Mouse (Mus musculus): ENCODE results near the gene Wdr76. TPM values are rescaled to one million over a fixed set of nuclear protein-coding genes. Genes with fewer than 3 reads are reported as not detected.
"Not testable (repeated sequence)": the region's sequence is repeated elsewhere in the genome, so short reads cannot be mapped to it uniquely, and the experiment has no call there.

The Wdr76 gene
- polyA plus RNA-seq, 1 experiment = 2.9 TPM

- DNase-seq (ENCODE audit: low read depth in 1 of 2, low spot score in 2 of 2) = no peak
- 91% methylated on average over 3 of the region's 3 CpGs for WGBS
- Histone ChIP-seq H3K27ac (ENCODE audit: insufficient read depth, low read length) (no peak overlapping the region), H3K4me3 (ENCODE audit: extremely low read depth, insufficient read depth, insufficient read length) (no peak overlapping the region), H3K36me3 (ENCODE audit: control insufficient read depth, insufficient read depth, low read length) (no peaks in the 10 kb centered on the region), H3K27me3 (ENCODE audit: control insufficient read depth, insufficient read depth, low read length) (no peaks in the 10 kb centered on the region), H3K4me1 (ENCODE audit: control insufficient read depth, insufficient read depth, insufficient read length) (peaks cover 3% of the 10 kb centered on the region; the same call in 1 of the 2 replicates)
- TF ChIP-seq CTCF (IDR thresholded peaks at IDR 0.05; ENCODE audit: extremely low read depth, insufficient read depth, insufficient read length, insufficient replicate concordance) = no peak
- TF ChIP-seq POLR2A (IDR thresholded peaks at IDR 0.05; ENCODE audit: low read depth, low read length) = no peak
Observed at GRCm38 (mm10) chr2:121477491-121478266, 28.8 kb upstream of the Wdr76 start.

- Histone ChIP-seq H3K36me3 (ENCODE audit: control insufficient read depth, insufficient read depth, low read length) (no peaks in the 10 kb centered on the region), H3K4me3 (ENCODE audit: extremely low read depth, insufficient read depth, insufficient read length) (no peak overlapping the region), H3K4me1 (ENCODE audit: control insufficient read depth, insufficient read depth, insufficient read length) (no peaks in the 10 kb centered on the region), H3K27me3 (ENCODE audit: control insufficient read depth, insufficient read depth, low read length) (no peaks in the 10 kb centered on the region), H3K27ac (ENCODE audit: insufficient read depth, low read length) (no peak overlapping the region)
- WGBS = 44% methylated on average over 3 of the region's 3 CpGs
- no peak for TF ChIP-seq POLR2A (IDR thresholded peaks at IDR 0.05; ENCODE audit: low read depth, low read length)
- peak; percentile 51; the same call in 1 of the 2 replicates for TF ChIP-seq CTCF (IDR thresholded peaks at IDR 0.05; ENCODE audit: extremely low read depth, insufficient read depth, insufficient read length, insufficient replicate concordance)
- DNase-seq (ENCODE audit: low read depth in 1 of 2, low spot score in 2 of 2) = peak in 1 of 2 experiments; percentile 14
Observed at GRCm38 (mm10) chr2:121480498-121480897, 26.0 kb upstream of the Wdr76 start.

GRCm38 (mm10) chr2:121480916-121481315 lies 25.6 kb upstream of the Wdr76 start:
- H3K4me1 ChIP-seq (ENCODE audit: control insufficient read depth, insufficient read depth, insufficient read length); H3K27ac ChIP-seq (ENCODE audit: insufficient read depth, low read length); H3K36me3 ChIP-seq (ENCODE audit: control insufficient read depth, insufficient read depth, low read length); H3K4me3 ChIP-seq (ENCODE audit: extremely low read depth, insufficient read depth, insufficient read length); H3K27me3 ChIP-seq (ENCODE audit: control insufficient read depth, insufficient read depth, low read length); DNase-seq (ENCODE audit: low read depth in 1 of 2, low spot score in 2 of 2): not testable (repeated sequence)
- WGBS = 88% methylated on average over 13 of the region's 13 CpGs

GRCm38 (mm10) chr2:121483576-121483975 lies 22.9 kb upstream of the Wdr76 start:
- TF ChIP-seq CTCF (IDR thresholded peaks at IDR 0.05; ENCODE audit: extremely low read depth, insufficient read depth, insufficient read length, insufficient replicate concordance) (no peak), POLR2A (IDR thresholded peaks at IDR 0.05; ENCODE audit: low read depth, low read length) (no peak)
- H3K36me3 ChIP-seq (ENCODE audit: control insufficient read depth, insufficient read depth, low read length) = no peaks in the 10 kb centered on the region
- no peaks in the 10 kb centered on the region for H3K4me1 ChIP-seq (ENCODE audit: control insufficient read depth, insufficient read depth, insufficient read length)
- no peak overlapping the region for H3K4me3 ChIP-seq (ENCODE audit: extremely low read depth, insufficient read depth, insufficient read length)
- WGBS = 91% methylated on average over 8 of the region's 8 CpGs
- DNase-seq (ENCODE audit: low read depth in 1 of 2, low spot score in 2 of 2) = no peak
- no peak overlapping the region for H3K27ac ChIP-seq (ENCODE audit: insufficient read depth, low read length)
- no peaks in the 10 kb centered on the region for H3K27me3 ChIP-seq (ENCODE audit: control insufficient read depth, insufficient read depth, low read length)

- 76% methylated on average over 2 of the region's 2 CpGs for WGBS
- not testable (repeated sequence) for H3K4me1 ChIP-seq (ENCODE audit: control insufficient read depth, insufficient read depth, insufficient read length); H3K4me3 ChIP-seq (ENCODE audit: extremely low read depth, insufficient read depth, insufficient read length); H3K27ac ChIP-seq (ENCODE audit: insufficient read depth, low read length); H3K27me3 ChIP-seq (ENCODE audit: control insufficient read depth, insufficient read depth, low read length); DNase-seq (ENCODE audit: low read depth in 1 of 2, low spot score in 2 of 2); H3K36me3 ChIP-seq (ENCODE audit: control insufficient read depth, insufficient read depth, low read length)
Observed at GRCm38 (mm10) chr2:121484403-121484802, 22.1 kb upstream of the Wdr76 start.

GRCm38 (mm10) chr2:121501550-121501949 lies 5.0 kb upstream of the Wdr76 start:
- not testable (repeated sequence) for H3K36me3 ChIP-seq (ENCODE audit: control insufficient read depth, insufficient read depth, low read length); H3K4me1 ChIP-seq (ENCODE audit: control insufficient read depth, insufficient read depth, insufficient read length); H3K27ac ChIP-seq (ENCODE audit: insufficient read depth, low read length); DNase-seq (ENCODE audit: low read depth in 1 of 2, low spot score in 2 of 2); H3K4me3 ChIP-seq (ENCODE audit: extremely low read depth, insufficient read depth, insufficient read length); H3K27me3 ChIP-seq (ENCODE audit: control insufficient read depth, insufficient read depth, low read length)
- WGBS = 100% methylated on average over 1 of the region's 6 CpGs

GRCm38 (mm10) chr2:121507173-121507950 lies 839 bp downstream of the Wdr76 start:
- TF ChIP-seq POLR2A (IDR thresholded peaks at IDR 0.05; ENCODE audit: low read depth, low read length) (no peak), CTCF (IDR thresholded peaks at IDR 0.05; ENCODE audit: extremely low read depth, insufficient read depth, insufficient read length, insufficient replicate concordance) (no peak)
- Histone ChIP-seq H3K27me3 (ENCODE audit: control insufficient read depth, insufficient read depth, low read length) (no peaks in the 10 kb centered on the region), H3K36me3 (ENCODE audit: control insufficient read depth, insufficient read depth, low read length) (peaks cover 3% of the 10 kb centered on the region; the same call in 1 of the 2 replicates), H3K27ac (ENCODE audit: insufficient read depth, low read length) (no peak overlapping the region), H3K4me3 (ENCODE audit: extremely low read depth, insufficient read depth, insufficient read length) (peak overlapping the region; percentile 48), H3K4me1 (ENCODE audit: control insufficient read depth, insufficient read depth, insufficient read length) (peaks cover 7% of the 10 kb centered on the region; the same call in 1 of the 2 replicates)
- DNase-seq (ENCODE audit: low read depth in 1 of 2, low spot score in 2 of 2) = no peak
- WGBS = 5% methylated on average over 12 of the region's 12 CpGs
